Mouse (Mus musculus): ENCODE results near the gene Dennd5a. TPM values are rescaled to one million over a fixed set of nuclear protein-coding genes. Genes with fewer than 3 reads are reported as not detected.
"Not testable (repeated sequence)": the region's sequence is repeated elsewhere in the genome, so short reads cannot be mapped to it uniquely, and the experiment has no call there.

Gene Dennd5a
- polyA plus RNA-seq, 1 experiment from 2014 or later, result 38.4 TPM

DNA sequence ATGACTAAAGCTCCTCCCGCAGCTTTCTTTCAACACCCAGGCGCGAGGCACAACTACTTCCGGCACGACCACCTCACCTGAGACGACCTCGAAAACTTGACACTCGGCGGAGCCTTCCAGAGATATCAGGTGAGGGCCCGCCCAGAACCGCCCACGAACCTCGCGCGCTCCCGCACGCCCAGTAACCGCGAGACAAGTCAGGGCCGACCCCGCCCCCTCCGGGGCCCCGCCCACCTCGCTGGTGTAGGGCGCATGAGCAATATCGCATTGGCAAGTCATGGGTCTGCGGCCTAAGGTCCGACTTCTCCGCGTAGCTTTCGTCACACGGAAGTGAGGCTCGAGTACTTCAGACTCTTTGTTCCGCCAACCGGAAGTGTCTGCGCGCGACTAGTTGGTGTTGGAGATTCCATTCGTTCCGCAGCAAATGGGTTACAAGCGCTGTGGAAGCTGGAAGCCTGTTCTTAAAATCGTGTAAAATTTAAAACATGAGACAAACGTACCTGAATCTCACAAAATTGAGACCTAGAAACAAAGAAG is 25.9 kb upstream of the Dennd5a start:
- ATAC-seq (ENCODE audit: borderline replicate concordance, extremely low read depth, low FRiP score, low TSS enrichment), result peak; percentile 99
- under 1% methylated on average over 43 of the region's 43 CpGs for WGBS
- H3K4me3 ChIP-seq, result peak overlapping the region; percentile 60

DNA sequence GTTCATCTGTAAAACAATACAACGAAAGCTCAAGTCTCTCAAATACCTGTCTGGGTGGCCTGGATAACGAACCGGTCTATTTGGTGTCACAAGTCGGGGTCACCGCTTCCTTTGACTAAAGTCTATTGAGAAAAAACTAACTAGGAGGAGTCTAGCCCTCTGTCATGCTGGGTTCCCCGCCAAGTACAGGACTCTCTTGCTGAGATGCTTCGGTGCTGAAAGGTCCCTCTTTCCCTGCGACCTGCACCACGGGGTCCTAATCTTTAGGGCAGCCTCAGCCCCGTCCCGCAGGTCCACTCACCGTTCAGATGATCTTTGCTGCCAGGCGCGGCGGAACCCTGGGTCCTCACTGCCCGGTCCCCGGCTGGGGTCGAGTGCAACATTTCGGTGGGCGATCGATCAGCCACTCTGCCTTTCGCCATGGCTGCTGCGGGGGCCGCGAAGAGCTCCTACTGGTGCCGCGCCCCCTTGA is 25.4 kb upstream of the Dennd5a start:
- H3K9ac ChIP-seq, result peak overlapping the region; percentile 61
- H3K9me3 ChIP-seq, result no peaks in the 10 kb centered on the region
- peaks cover 20% of the 10 kb centered on the region for H3K36me3 ChIP-seq
- H3K4me2 ChIP-seq, result peak overlapping the region; percentile 70
- H3K27ac ChIP-seq, result peak overlapping the region; percentile 41
- WGBS, result under 1% methylated on average over 27 of the region's 27 CpGs
- peak; percentile 50 for ATAC-seq (ENCODE audit: borderline replicate concordance, extremely low read depth, low FRiP score, low TSS enrichment)
- peak overlapping the region; percentile 60 for H3K4me3 ChIP-seq
- H3K4me1 ChIP-seq, result 0 out of 2 replicates have a peak, but pooled peaks cover 12% of the 10 kb centered on the region
- no peaks in the 10 kb centered on the region for H3K27me3 ChIP-seq

More for the DNA sequence above, 25.9 kb upstream of the Dennd5a start:
- Histone ChIP-seq H3K9me3 (no peaks in the 10 kb centered on the region), H3K4me1 (0 out of 2 replicates have a peak, but pooled peaks cover 12% of the 10 kb centered on the region), H3K27ac (peak overlapping the region; percentile 88), H3K9ac (peak overlapping the region; percentile 61), H3K27me3 (no peaks in the 10 kb centered on the region), H3K4me2 (peak overlapping the region; percentile 70), H3K36me3 (peaks cover 20% of the 10 kb centered on the region)

DNA sequence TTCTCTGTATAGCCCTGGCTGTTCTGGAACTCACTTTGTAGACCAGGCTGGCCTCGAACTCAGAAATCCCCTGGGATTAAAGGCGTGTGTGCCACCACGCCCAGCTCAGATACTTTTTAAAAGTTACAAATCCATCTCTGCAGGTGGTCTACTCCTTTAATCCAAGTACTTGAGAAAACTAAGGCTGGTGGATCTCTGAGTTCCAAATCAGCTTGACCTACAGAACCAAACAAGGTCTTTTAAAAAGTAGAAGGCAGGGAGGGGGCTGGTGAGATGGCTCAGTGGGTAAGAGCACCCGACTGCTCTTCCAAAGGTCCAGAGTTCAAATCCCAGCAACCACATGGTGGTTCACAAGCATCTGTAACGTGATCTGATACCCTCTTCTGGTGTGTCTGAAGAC is 24.3 kb upstream of the Dennd5a start:
- not testable (repeated sequence) for ATAC-seq (ENCODE audit: borderline replicate concordance, extremely low read depth, low FRiP score, low TSS enrichment); H3K27ac ChIP-seq; H3K9me3 ChIP-seq; H3K27me3 ChIP-seq
- Histone ChIP-seq H3K4me3 (peak overlapping the region; percentile 60; the same call in 1 of the 2 replicates), H3K36me3 (peaks cover 28% of the 10 kb centered on the region), H3K9ac (0 out of 2 replicates have a peak overlapping the region, but pooled peaks have one; percentile 61), H3K4me1 (0 out of 2 replicates have a peak, but pooled peaks cover 12% of the 10 kb centered on the region), H3K4me2 (peak overlapping the region; percentile 70; the same call in 1 of the 2 replicates)
- WGBS, result 74% methylated on average over 5 of the region's 5 CpGs

DNA sequence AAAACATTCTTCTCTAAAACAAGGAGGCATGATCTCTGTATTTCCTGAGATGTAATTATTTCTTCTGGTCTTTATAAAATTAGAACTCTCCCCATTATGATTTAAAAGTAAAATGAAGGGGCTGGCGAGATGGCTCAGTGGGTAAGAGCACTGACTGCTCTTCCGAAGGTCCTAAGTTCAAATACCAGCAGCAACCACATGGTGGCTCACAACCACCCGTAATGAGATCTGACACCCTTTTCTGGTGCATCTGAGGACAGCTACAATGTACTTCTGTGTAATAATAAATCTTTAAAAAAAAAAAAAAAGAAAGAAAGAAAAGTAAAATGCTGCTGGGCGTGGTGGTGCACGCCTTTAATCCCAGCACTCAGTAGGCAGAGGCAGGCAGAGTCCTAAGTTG is 16.9 kb upstream of the Dennd5a start:
- H3K9ac ChIP-seq; H3K4me2 ChIP-seq; H3K27ac ChIP-seq; ATAC-seq (ENCODE audit: borderline replicate concordance, extremely low read depth, low FRiP score, low TSS enrichment); H3K9me3 ChIP-seq; H3K4me3 ChIP-seq; H3K27me3 ChIP-seq; H3K4me1 ChIP-seq: not testable (repeated sequence)
- WGBS, result 68% methylated on average over 5 of the region's 5 CpGs
- H3K36me3 ChIP-seq, result peaks cover 55% of the 10 kb centered on the region

DNA sequence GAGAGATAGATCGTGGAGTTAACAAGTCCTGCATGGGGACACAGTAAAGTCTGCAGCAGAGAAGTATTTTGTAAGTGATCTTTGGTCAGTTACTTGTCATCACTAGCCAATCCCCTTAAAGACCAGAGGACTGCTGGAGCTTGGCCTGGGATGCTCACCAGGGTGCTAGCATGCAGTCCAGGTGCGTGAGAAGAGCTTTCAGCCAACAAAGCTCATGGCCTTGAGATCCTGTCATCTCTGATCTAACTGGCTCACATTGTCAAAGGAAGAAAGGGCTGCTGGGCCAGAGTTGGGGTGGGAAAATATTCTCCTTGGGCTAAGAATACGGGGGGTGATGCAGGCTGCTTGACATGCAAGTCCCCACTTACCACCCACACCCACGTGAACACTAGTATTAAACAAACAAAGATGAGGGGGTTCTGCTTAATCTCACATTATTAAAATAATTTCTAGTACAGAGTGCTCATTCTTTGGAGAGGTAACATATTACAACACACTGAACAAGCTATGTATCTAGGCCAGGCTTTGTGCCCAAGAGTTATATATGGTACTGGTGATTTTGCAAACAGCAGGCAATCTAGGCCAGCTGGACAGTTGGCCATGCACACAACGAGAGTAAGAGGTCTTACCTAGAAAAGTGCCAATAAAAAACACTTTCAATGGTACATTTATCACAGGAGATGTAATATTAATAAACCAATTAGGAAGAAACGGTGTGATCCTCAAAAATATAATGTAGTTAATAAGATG is 15.9 kb upstream of the Dennd5a start:
- H3K27ac ChIP-seq, result no peak overlapping the region
- no peaks in the 10 kb centered on the region for H3K4me1 ChIP-seq
- ATAC-seq (ENCODE audit: borderline replicate concordance, extremely low read depth, low FRiP score, low TSS enrichment), result no peak
- H3K9ac ChIP-seq, result no peak overlapping the region
- H3K4me2 ChIP-seq, result no peak overlapping the region
- H3K27me3 ChIP-seq, result no peaks in the 10 kb centered on the region
- no peaks in the 10 kb centered on the region for H3K9me3 ChIP-seq
- H3K4me3 ChIP-seq, result no peak overlapping the region
- H3K36me3 ChIP-seq, result peaks cover 49% of the 10 kb centered on the region
- WGBS, result 86% methylated on average over 6 of the region's 6 CpGs

DNA sequence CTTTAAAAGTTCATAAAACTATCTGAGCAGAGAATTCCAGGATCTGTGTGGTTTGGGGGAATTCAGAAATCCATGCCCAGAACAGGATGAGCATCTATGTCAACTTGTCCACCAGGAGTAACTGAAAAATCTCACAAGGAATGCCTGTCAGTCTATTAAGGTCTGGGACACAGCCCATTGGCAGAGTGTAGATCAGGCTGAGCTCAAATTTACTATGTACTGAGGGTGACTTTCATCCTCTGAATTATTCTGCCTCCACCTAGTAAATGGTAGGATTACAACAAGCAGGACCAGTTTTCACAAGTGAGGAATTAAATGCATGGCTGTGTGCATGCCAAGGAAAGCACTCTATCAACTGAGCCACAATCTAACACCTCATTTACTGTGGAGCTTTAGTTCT is 9.3 kb upstream of the Dennd5a start:
- Histone ChIP-seq H3K27ac (peak overlapping the region; percentile 59), H3K9ac (no peak overlapping the region)
- no peak for ATAC-seq (ENCODE audit: borderline replicate concordance, extremely low read depth, low FRiP score, low TSS enrichment)

DNA sequence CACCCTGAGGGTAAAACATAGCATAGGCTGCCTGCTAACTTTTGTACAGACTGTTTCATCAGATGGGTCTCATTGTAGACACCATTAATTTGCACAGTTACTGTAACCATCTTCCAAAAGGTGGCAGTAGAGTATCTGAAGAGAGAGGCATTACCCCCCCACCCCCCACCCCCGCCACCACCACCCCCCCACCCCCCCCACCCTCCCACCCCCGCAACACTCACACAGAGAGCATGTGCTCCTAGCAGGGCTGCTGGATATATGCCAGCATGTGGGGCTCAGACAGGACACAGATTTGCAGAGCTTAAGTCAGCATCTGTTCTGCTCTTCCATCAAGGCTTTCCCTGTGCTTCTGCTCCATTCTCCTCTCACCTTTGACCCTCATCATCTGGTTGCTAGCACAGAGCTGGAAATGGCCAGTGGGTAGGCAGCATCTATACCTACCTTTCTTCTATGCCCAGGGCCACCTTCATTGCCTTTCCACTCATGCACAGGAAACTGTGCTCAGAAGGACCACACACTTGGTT is 8.7 kb upstream of the Dennd5a start:
- Histone ChIP-seq H3K4me1 (peaks cover 18% of the 10 kb centered on the region), H3K27ac (peak overlapping the region; percentile 59), H3K27me3 (no peaks in the 10 kb centered on the region), H3K9me3 (no peaks in the 10 kb centered on the region), H3K9ac (no peak overlapping the region), H3K36me3 (peaks cover 5% of the 10 kb centered on the region), H3K4me3 (no peak overlapping the region), H3K4me2 (no peak overlapping the region)
- ATAC-seq (ENCODE audit: borderline replicate concordance, extremely low read depth, low FRiP score, low TSS enrichment), result peak; percentile 87
- 6% methylated on average over 2 of the region's 2 CpGs for WGBS

More for the DNA sequence above, 9.3 kb upstream of the Dennd5a start:
- no peaks in the 10 kb centered on the region for H3K27me3 ChIP-seq
- peaks cover 5% of the 10 kb centered on the region for H3K36me3 ChIP-seq
- H3K4me2 ChIP-seq, result no peak overlapping the region
- H3K4me1 ChIP-seq, result peaks cover 18% of the 10 kb centered on the region
- H3K9me3 ChIP-seq, result no peaks in the 10 kb centered on the region
- H3K4me3 ChIP-seq, result no peak overlapping the region

DNA sequence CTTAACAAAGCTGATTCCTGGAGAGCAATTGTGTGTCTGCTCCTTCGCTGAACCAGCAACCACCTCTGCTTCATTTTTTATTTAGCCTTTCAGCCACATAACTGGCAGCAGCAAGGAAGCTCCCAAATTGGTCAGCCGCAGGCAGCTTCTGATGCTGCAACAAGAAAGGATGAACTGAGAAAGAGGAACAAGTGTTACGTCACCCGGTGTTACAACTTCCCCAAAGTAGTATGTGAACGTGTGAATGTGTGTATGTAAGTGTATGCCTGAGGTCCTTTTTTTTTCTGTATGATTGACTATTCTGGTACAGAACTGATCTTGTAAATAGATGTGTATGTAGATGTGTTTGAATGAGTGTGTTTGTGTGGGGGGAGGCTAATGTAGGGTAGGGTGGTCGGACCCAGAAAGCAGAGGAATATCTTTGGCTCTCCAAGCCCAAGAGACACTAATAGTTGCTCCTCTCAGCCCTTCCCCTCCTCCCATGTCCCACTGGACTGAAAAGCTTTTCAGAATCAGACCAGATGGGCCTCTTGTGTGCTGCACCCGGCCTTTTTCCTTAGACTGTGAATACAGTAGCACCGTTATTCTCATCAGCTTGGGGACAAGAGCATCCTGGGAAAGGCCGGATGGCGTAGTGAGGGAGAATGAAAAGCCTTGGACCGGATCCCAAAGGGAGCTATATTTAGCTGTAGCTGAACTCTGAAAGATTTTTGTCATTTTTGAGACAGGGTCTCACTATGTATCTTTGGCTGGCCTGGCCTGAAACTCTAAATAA is 7.7 kb upstream of the Dennd5a start:
- Histone ChIP-seq H3K4me2 (no peak overlapping the region; the same call in 1 of the 2 replicates), H3K9me3 (no peaks in the 10 kb centered on the region), H3K4me3 (no peak overlapping the region), H3K9ac (no peak overlapping the region), H3K4me1 (peaks cover 18% of the 10 kb centered on the region), H3K36me3 (peaks cover 5% of the 10 kb centered on the region), H3K27ac (peak overlapping the region; percentile 6; the same call in 1 of the 2 replicates), H3K27me3 (no peaks in the 10 kb centered on the region)
- ATAC-seq (ENCODE audit: borderline replicate concordance, extremely low read depth, low FRiP score, low TSS enrichment), result peak; percentile 46
- WGBS, result 66% methylated on average over 11 of the region's 11 CpGs

DNA sequence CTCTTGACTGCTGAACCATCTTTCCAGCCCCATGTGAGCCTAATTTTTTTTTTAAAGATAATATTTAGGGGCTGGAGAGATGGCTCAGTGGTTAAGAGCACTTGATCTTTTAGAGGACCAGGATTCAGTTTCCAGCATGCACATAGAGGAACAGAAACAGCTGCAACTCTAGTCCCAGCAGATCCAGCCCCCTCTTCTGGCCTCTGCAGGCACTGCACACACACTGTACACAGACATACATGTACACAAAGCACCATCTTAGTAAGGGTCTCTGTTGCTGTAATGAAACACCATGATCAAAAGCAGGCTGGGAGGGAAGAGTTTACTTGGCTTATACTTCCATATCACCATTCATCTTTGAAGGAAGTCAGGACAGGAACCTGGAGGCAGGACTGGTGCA is 5.4 kb upstream of the Dennd5a start:
- no peaks in the 10 kb centered on the region for H3K27me3 ChIP-seq
- no peak for ATAC-seq (ENCODE audit: borderline replicate concordance, extremely low read depth, low FRiP score, low TSS enrichment)
- H3K9me3 ChIP-seq, result no peaks in the 10 kb centered on the region

DNA sequence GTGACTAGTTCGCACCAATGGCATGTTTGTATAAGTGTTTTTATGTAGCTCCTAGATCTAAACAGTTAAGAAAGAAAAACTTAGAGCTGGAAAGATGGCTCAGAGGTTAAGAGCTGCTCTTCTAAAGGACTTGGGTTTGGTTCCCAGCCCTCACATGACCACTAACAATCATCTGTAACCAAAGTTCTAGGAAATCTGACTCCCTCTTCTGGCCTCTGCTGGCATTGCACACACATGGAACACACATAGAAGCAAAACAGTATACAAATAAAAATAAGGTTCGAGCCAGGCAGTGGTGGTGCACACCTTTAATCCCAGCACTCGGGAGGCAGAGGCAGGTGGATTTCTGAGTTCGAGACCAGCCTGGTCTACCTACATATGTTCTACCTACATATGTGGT is 3.4 kb upstream of the Dennd5a start:
- Histone ChIP-seq H3K27me3 (no peaks in the 10 kb centered on the region), H3K4me1 (peaks cover 18% of the 10 kb centered on the region), H3K27ac (no peak overlapping the region), H3K4me2 (no peak overlapping the region), H3K9ac (no peak overlapping the region), H3K36me3 (no peaks in the 10 kb centered on the region), H3K4me3 (no peak overlapping the region), H3K9me3 (no peaks in the 10 kb centered on the region)
- no peak for ATAC-seq (ENCODE audit: borderline replicate concordance, extremely low read depth, low FRiP score, low TSS enrichment)
- WGBS, result 94% methylated on average over 4 of the region's 4 CpGs

More for the DNA sequence above, 5.4 kb upstream of the Dennd5a start:
- Histone ChIP-seq H3K9ac (no peak overlapping the region), H3K27ac (no peak overlapping the region), H3K4me2 (no peak overlapping the region), H3K4me3 (no peak overlapping the region), H3K4me1 (peaks cover 23% of the 10 kb centered on the region), H3K36me3 (no peaks in the 10 kb centered on the region)

DNA sequence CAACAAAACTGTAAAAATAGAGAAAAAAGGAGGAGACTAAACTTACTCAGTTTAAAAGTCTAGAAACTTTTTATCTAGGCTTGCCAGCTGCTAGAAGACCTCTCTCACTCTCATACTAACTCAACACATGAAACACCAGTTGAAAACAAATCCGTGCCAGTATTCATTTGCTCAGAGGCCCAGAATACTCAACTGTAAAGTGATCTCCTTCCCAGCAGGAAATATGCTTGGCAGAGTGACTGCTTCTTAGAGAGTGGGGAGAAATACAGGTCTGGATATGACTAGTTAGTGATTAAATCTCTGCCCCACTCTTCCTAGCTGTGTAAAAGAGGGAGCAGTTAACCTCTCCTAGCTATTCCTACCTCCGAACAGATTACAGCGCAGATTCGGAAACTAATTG is 2.3 kb upstream of the Dennd5a start:
- Histone ChIP-seq H3K4me3 (no peak overlapping the region), H3K9me3 (no peaks in the 10 kb centered on the region), H3K4me2 (no peak overlapping the region), H3K36me3 (no peaks in the 10 kb centered on the region), H3K9ac (no peak overlapping the region), H3K27me3 (no peaks in the 10 kb centered on the region), H3K27ac (no peak overlapping the region), H3K4me1 (peaks cover 19% of the 10 kb centered on the region)
- 74% methylated on average over 4 of the region's 4 CpGs for WGBS
- no peak for ATAC-seq (ENCODE audit: borderline replicate concordance, extremely low read depth, low FRiP score, low TSS enrichment)

All from lung, embryonic 15.5 days (tissue).